Mouse (Mus musculus) lung, embryonic 16.5 days (tissue): ENCODE data around the gene R3hdm2. TPM values are rescaled to one million over a fixed set of nuclear protein-coding genes. Genes with fewer than 3 reads are reported as not detected.

Source experiments
- ATAC-seq: fragments of 200-750 bp; cut with Nextera tagmentation; 2 replicates; pipeline ENCODE4 v1.8.0; 2017; ENCODE audit warnings: low read depth, mild to moderate bottlenecking, moderate library complexity
- H3K27ac ChIP-seq: fragments of 300-500 bp; sonication (generic); 2 replicates; pipeline ENCODE4 v1.5.1; 2014; ENCODE audit warnings: mild to moderate bottlenecking, control low read depth, low read length
- H3K27me3 ChIP-seq: fragments of 300-500 bp; sonication (generic); 2 replicates; pipeline ENCODE4 v1.6.1; 2014; ENCODE audit warnings: low read depth, low read length, mixed read lengths; ENCODE audit not compliant: control insufficient read depth, insufficient read depth
- H3K36me3 ChIP-seq: fragments of 300-500 bp; sonication (generic); 2 replicates; pipeline ENCODE4 v1.6.1; 2014; ENCODE audit warnings: low read length; ENCODE audit not compliant: control insufficient read depth, insufficient read depth
- H3K4me1 ChIP-seq: fragments of 300-500 bp; sonication (generic); replicated peaks from 2 replicates; pipeline ENCODE4 v1.6.1; 2014; ENCODE audit warnings: low read length, mixed read lengths; ENCODE audit not compliant: control insufficient read depth, insufficient read depth
- H3K4me2 ChIP-seq: fragments of 300-500 bp; sonication (generic); 2 replicates; pipeline ENCODE4 v1.6.1; 2014; ENCODE audit warnings: low read depth, low read length, control low read depth
- H3K4me3 ChIP-seq: fragments of 300-500 bp; sonication (generic); 2 replicates; pipeline ENCODE4 v1.5.1; 2014; ENCODE audit warnings: mild to moderate bottlenecking, low read length, control low read depth
- H3K9ac ChIP-seq: fragments of 300-500 bp; sonication (generic); 2 replicates; pipeline ENCODE4 v1.6.1; 2014; ENCODE audit warnings: low read length, control low read depth
- H3K9me3 ChIP-seq: fragments of 300-500 bp; sonication (generic); 2 replicates; pipeline ENCODE4 v1.6.1; 2016; ENCODE audit warnings: low read length; ENCODE audit not compliant: control insufficient read depth
- WGBS: fragments of 180-500 bp; shearing (Covaris S2); extraction: QIAGEN DNeasy Blood & Tissue Kit; methylation state at CpG from one replicate; pipeline ENCODE4 v1.1.7; 2014; 5-methylcytosine and 5-hydroxymethylcytosine counted together
- polyA plus RNA-seq: library from polyadenylated mRNA; unstranded; fragments of >200 nt; fragmentation: Nextera tagmentation; extraction: Ambion mirVana; gene quantifications from 2 replicates; pipeline ENCODE4 v1.2.1, GENCODE M21; 2015

The R3hdm2 gene
- polyA plus RNA-seq, 1 experiment from 2014 or later: 22.2 TPM

DNA sequence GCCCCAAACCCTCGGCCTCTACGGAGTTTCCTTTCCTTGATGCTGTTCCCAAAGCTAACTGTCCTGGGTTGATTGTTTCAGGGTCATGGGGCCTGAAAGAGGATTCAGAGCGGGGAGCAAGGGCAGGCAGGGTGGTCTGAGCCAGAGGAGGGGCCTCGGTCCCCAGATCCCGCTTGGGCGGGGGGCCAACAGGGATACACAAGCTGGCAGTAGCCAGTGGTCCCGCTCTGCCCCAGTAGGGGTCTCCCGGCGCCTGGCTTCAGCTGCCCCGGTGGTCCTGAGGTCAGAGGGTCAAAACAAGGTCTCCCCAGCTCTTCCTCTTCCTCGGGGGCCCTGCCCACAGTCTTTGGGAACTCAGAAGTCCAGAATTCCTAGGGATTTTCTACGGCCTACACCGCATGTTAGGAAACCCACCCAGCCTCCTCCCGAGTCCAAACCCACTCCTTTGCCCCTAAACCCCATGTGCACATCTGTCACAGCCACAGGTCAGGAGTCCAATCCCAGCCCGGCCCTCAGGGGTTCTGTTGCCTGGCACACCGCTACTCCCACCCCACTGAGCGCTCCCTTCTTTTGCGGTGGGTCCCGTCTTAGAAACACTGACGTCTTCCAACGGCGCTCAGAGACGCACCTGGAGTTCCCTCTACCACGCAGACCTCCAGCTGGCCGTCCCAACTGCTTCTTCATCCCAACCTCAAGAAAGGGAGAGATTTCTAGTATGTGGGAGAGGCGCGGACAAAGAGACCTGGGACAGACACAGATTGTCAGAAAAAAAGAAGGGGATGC is 39.4 kb upstream of the R3hdm2 start:
- H3K4me3 ChIP-seq: peak overlapping the region; percentile 62
- H3K27ac ChIP-seq: peak overlapping the region; percentile 94
- peaks cover 7% of the 10 kb centered on the region for H3K27me3 ChIP-seq
- H3K4me2 ChIP-seq: peak overlapping the region; percentile 97
- H3K9me3 ChIP-seq: no peaks in the 10 kb centered on the region
- H3K4me1 ChIP-seq: peaks cover 14% of the 10 kb centered on the region
- peak overlapping the region; percentile 66 for H3K9ac ChIP-seq
- no peaks in the 10 kb centered on the region for H3K36me3 ChIP-seq
- peak; percentile 10; the same call in 1 of the 2 replicates for ATAC-seq
- under 1% methylated on average over 27 of the region's 27 CpGs for WGBS

DNA sequence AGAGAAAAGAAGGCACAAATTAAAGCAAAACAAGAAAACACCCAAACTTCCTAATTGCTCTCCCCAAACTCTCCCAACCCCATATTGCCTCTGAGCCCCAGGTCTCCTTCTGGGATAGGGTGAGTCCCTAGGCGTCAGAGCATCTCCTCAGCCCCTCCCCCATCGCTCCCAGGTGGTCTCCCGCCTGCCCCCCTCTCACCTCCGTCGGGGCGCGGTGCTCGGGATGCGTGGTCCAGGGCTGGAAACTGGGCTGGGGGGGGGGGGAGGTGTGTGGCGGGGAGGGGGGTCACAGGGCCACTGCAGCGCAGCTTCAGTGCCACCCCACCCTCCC is 38.8 kb upstream of the R3hdm2 start:
- 0% methylated on average over 9 of the region's 11 CpGs for WGBS
- peak; percentile 1; the same call in 1 of the 2 replicates for ATAC-seq
- Histone ChIP-seq H3K27ac (peak overlapping the region; percentile 94), H3K9me3 (no peaks in the 10 kb centered on the region), H3K27me3 (peaks cover 7% of the 10 kb centered on the region), H3K4me3 (peak overlapping the region; percentile 62), H3K4me1 (peaks cover 14% of the 10 kb centered on the region), H3K36me3 (no peaks in the 10 kb centered on the region), H3K4me2 (peak overlapping the region; percentile 97), H3K9ac (peak overlapping the region; percentile 66)

DNA sequence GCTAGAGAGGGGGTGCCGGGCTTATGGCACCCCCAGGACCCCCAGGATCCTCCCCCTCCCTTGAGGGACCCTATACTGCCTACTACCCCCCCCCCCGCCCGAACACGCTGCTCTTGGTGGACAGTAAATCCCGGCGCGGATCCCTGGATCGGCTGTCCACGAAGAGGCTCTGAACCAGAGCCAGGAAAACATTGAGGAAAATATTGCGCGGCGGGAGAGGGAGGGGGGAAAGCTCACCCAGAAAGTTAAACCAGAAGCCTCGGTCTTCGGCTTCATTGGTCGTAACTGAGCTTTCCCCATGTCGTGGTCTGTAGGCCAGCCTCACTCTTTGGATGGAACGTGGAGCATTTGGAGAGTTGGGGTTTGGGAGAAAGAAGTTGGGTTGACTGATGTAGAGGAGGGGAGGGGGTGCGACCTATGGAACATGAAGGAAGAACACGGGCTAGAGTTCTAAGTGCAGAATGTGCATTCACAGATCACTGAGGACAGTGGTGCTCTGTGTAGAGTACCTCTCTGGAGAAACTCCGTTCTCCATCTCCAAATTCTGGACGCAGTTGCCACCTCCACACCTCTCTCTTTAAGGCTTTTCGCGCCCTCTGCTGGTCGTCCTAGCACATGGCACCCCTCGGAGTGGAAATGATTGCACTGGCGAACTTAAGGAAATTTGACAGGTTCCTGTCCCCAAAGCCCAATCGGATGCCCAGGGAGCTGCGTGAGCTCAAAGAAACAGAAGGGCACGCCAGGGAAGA is 38.1 kb upstream of the R3hdm2 start, which contains the start of gene Gli1:
Gli1 (minus strand) TSS at position 84 of the 749 bp plus-strand sequence.
- Histone ChIP-seq H3K4me2 (peak within 1 kb of the TSS; percentile 97), H3K36me3 (no peaks in the 10 kb centered on the region), H3K4me3 (peak within 1 kb of the TSS; percentile 62), H3K27ac (peak within 1 kb of the TSS; percentile 94), H3K9me3 (no peaks in the 10 kb centered on the region), H3K9ac (peak within 1 kb of the TSS; percentile 66), H3K27me3 (peaks cover 7% of the 10 kb centered on the region), H3K4me1 (peaks cover 14% of the 10 kb centered on the region)
- WGBS: under 1% methylated on average over 27 of the region's 29 CpGs
- peak; percentile 41 for ATAC-seq

DNA sequence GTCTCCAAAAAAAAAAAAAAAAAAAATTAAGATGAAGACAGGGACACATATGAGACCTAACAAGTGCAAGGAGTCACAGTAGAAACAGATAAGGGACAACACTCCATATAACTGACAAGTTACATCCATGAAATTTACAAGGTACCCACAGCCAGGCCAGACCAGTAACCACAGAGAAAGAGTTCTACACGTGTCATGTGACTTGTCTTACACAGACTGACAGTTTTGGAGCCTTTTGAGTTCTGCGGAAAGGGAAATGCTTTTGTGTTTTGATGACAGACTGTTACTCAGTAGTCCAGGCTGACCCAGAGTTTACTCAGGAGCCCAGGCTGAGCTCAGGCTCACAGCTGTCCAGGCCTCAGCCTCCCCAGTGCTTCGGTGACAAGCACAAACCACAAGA is 37.1 kb upstream of the R3hdm2 start:
- no peak for ATAC-seq
- Histone ChIP-seq H3K36me3 (no peaks in the 10 kb centered on the region), H3K9me3 (no peaks in the 10 kb centered on the region), H3K4me3 (no peak overlapping the region), H3K4me1 (peaks cover 14% of the 10 kb centered on the region), H3K27ac (no peak overlapping the region), H3K27me3 (peaks cover 7% of the 10 kb centered on the region), H3K9ac (no peak overlapping the region), H3K4me2 (no peak overlapping the region)
- WGBS: 67% methylated on average over 3 of the region's 3 CpGs

DNA sequence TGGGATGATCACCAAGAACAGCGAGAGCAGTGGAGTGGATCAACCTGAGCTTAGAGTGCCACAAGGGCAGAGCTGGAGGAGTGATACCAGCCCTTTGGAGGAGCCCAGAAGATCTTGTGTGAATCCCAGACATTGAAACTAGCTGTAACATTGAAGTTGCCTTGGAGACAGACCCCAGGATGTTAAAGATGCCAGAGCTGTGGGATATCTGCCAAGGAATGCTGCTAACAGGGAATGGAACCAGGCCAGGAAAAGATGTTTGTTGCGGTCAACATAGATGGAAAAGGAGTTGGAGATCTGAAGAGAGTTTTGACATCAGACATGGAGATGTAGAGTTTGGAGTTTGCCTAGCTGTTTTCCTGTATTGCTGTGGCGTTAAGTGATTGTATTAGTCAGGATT is 34.0 kb upstream of the R3hdm2 start:
- Histone ChIP-seq H3K9ac (no peak overlapping the region), H3K4me1 (peaks cover 8% of the 10 kb centered on the region), H3K27ac (no peak overlapping the region), H3K9me3 (no peaks in the 10 kb centered on the region), H3K4me3 (no peak overlapping the region), H3K27me3 (no peaks in the 10 kb centered on the region; the same call in 1 of the 2 replicates), H3K36me3 (no peaks in the 10 kb centered on the region), H3K4me2 (no peak overlapping the region)
- WGBS: 77% methylated on average over 3 of the region's 3 CpGs
- no peak for ATAC-seq

DNA sequence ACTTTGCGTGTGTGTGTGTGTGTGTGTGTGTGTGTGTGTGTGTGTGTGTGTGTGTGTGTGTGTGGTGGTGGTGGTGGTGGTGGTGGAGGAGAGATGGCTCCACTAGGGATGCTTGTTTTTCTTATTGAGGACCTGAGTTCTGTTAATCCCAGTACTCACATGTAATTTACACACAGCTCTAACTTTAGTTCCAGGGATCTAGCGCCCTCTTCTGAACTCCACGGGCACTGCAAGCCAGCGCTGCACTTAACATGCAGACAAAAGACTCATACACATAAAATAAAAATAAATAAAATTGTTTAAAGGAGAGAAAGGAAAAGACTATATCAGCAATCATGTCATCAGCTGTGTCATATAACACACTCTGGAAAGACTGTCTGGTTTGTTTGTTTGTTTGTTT is 31.2 kb upstream of the R3hdm2 start:
- Histone ChIP-seq H3K4me2 (no peak overlapping the region), H3K4me3 (no peak overlapping the region), H3K9ac (no peak overlapping the region), H3K27ac (no peak overlapping the region), H3K9me3 (no peaks in the 10 kb centered on the region), H3K4me1 (peaks cover 2% of the 10 kb centered on the region; the same call in 1 of the 2 replicates), H3K27me3 (no peaks in the 10 kb centered on the region; the same call in 1 of the 2 replicates), H3K36me3 (no peaks in the 10 kb centered on the region)
- WGBS: 65% methylated on average over 4 of the region's 4 CpGs
- no peak for ATAC-seq

DNA sequence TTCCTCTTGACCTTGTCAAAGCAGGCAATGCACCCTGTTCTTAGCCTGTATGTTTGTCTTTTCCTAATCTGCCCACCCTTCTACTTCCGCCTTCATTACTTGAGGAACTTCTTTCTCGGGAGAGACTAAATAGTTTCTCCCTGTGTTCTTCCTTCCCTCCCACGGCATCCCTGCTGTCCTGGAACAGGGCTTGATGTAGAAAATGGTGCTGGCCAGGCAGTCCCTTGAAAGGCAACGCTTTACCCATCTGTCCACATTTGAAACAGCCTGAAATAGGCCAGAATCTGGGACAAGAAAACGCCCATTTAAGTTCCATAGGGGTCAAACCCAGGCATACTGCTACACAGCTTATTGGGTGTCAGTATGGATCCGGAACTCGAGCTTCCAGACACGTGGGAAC is 30.3 kb upstream of the R3hdm2 start:
- H3K36me3 ChIP-seq: no peaks in the 10 kb centered on the region
- no peak overlapping the region for H3K4me3 ChIP-seq
- H3K9me3 ChIP-seq: no peaks in the 10 kb centered on the region
- no peak overlapping the region for H3K27ac ChIP-seq
- H3K4me1 ChIP-seq: peaks cover 2% of the 10 kb centered on the region; the same call in 1 of the 2 replicates
- no peaks in the 10 kb centered on the region; the same call in 1 of the 2 replicates for H3K27me3 ChIP-seq
- 67% methylated on average over 8 of the region's 8 CpGs for WGBS
- no peak overlapping the region for H3K4me2 ChIP-seq
- H3K9ac ChIP-seq: no peak overlapping the region
- no peak for ATAC-seq

DNA sequence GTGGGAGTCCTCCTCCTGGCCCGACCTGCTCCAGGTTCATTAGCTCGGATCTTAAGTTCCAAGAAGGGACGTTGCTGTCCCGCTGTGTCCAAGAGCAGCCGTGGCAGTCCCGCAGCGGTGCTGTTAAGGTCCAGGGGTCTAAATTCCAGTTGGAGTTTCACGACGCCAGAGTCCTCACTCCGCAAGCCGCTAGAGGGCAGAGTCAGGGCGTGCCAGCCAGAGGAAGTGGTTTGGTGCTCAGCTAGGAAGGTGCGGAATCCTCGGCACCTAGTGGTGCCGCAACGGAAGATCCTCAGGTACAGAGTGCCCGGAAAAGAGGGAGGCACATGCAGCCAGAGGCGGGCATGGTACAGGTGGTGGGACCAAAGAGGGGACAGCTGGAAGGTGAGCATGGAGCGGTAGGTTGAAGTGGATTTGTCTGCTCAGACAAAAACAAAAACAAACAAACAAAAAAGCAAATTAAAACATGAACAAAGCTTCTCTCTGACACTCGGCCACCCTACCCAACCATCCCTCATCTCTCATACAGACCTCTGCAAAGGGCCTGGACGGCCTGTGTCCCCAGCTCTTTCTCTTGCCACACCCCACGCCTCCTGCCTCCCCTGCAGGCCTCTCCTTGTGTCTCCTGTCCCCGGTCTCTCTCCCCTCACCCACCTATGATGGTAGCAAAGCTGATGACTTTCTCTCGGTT is 29.4 kb upstream of the R3hdm2 start:
- Histone ChIP-seq H3K9ac (peak overlapping the region; percentile 52; the same call in 1 of the 2 replicates), H3K27ac (no peak overlapping the region), H3K9me3 (no peaks in the 10 kb centered on the region), H3K4me1 (peaks cover 2% of the 10 kb centered on the region; the same call in 1 of the 2 replicates), H3K4me3 (peak overlapping the region; percentile 21), H3K4me2 (peak overlapping the region; percentile 53), H3K36me3 (no peaks in the 10 kb centered on the region), H3K27me3 (no peaks in the 10 kb centered on the region; the same call in 1 of the 2 replicates)
- ATAC-seq: peak; percentile 84
- 12% methylated on average over 24 of the region's 24 CpGs for WGBS

DNA sequence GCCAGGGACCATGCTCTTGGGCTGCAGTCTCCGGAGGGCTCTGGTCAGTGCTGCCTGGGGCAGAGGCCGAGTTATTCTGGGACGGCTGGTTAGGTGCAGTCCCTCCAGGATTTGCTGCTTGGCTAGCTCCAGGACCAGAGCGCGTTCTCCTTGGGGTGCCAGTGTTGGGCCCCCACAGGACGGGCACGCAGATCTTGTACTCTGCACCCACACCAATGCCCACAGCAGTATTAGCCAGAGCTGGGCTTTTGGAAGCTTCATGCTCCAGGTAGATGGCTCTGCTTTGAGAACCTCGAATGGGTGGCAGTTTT is 28.9 kb upstream of the R3hdm2 start:
- Histone ChIP-seq H3K27ac (no peak overlapping the region), H3K9ac (no peak overlapping the region), H3K4me3 (no peak overlapping the region), H3K4me2 (no peak overlapping the region), H3K9me3 (no peaks in the 10 kb centered on the region), H3K4me1 (peaks cover 2% of the 10 kb centered on the region; the same call in 1 of the 2 replicates), H3K36me3 (no peaks in the 10 kb centered on the region), H3K27me3 (no peaks in the 10 kb centered on the region; the same call in 1 of the 2 replicates)
- 74% methylated on average over 8 of the region's 8 CpGs for WGBS
- no peak for ATAC-seq
